Comparison of ENCODE assay signal across 27 mouse cellular contexts in genomic region chr10:24160349-24160748, GRCm38 (mm10). TPM values are rescaled to one million over a fixed set of nuclear protein-coding genes. Genes with fewer than 3 reads are reported as not detected.
DNase-seq lines count a peak whose midpoint lies in the region; ATAC-seq and TF ChIP-seq lines count a peak whose summit lies in the region.
"Had no signal": no experiment of that assay in that cellular context is flagged by ENCODE, and none has a peak within 500 bp of the region (broad histone marks: within the 10 kb centered on the region; RNA-seq: fewer than 3 reads in every experiment).

No protein-coding gene starts in this region.

- H3K9me3 ChIP-seq in kidney, embryonic 16.5 days (ENCODE audit: low read length) = peaks cover 5% of the 10 kb centered on the region; the same call in 1 of the 2 replicates
- H3K9me3 ChIP-seq: forebrain, embryonic 13.5 days; hindbrain, embryonic 10.5 days; midbrain, embryonic 13.5 days; neural tube, embryonic 13.5 days had no signal

- H3K4me2 ChIP-seq in kidney, embryonic 16.5 days (replicated peaks; ENCODE audit: low read depth, low read length) = no peak overlapping the region
- H3K4me2 ChIP-seq: forebrain, embryonic 13.5 days; midbrain, embryonic 13.5 days; neural tube, embryonic 13.5 days had no signal

- ATAC-seq in kidney, embryonic 16.5 days (ENCODE audit: low FRiP score, low TSS enrichment) = no peak
- peak; percentile 68 for ATAC-seq in megakaryocyte progenitor cell, adult 5-6 weeks (replicated peaks; ENCODE audit: poor library complexity)
- ATAC-seq: forebrain, embryonic 13.5 days; midbrain, embryonic 13.5 days had no signal

- intact Hi-C loops in left cerebral cortex, postnatal 25 days (cut with DNase I) = no loop called here

- no peak for DNase-seq in kidney, adult 2 months
- DNase-seq in spleen, postnatal 36 days (ENCODE audit: low spot score in 2 of 2) = peak; percentile 67 to 73
- DNase-seq in spleen, postnatal 14 days (ENCODE audit: low spot score in 2 of 2) = no peak
- no peak for DNase-seq in left cerebral cortex, postnatal 25 days (ENCODE audit: low spot score in 2 of 2)
- DNase-seq in gastrocnemius, adult 8-10 months (ENCODE audit: low spot score in 2 of 2) = no peak
- DNase-seq: cerebellum, adult 8-10 months; gastrocnemius, postnatal 14 days; kidney, adult 8-10 months; left cerebral cortex, postnatal 4 days; lung, adult 18-20 months; lung, postnatal 4 days; right cerebral cortex, postnatal 25 days; thymus, postnatal 25 days had no signal

- TF ChIP-seq CTCF in kidney, adult 2 months (conservative IDR thresholded peaks at IDR 0.05; ENCODE audit: insufficient read depth, insufficient read length, low read depth, low read length) = no peak

- H3K27me3 ChIP-seq in kidney, adult 2 months (replicated peaks; ENCODE audit: control insufficient read depth, insufficient read depth, low read length) = no peaks in the 10 kb centered on the region
- H3K27me3 ChIP-seq in kidney, embryonic 16.5 days (ENCODE audit: insufficient read depth, low read length) = no peaks in the 10 kb centered on the region
- H3K27me3 ChIP-seq: forebrain, embryonic 13.5 days; midbrain, embryonic 13.5 days; neural tube, embryonic 13.5 days had no signal

- H3K9ac ChIP-seq in kidney, embryonic 16.5 days (replicated peaks; ENCODE audit: low read length) = no peak overlapping the region
- H3K9ac ChIP-seq: forebrain, embryonic 13.5 days; midbrain, embryonic 13.5 days; neural tube, embryonic 13.5 days had no signal

- peak overlapping the region; percentile 67 for H3K27ac ChIP-seq in kidney, adult 2 months (ENCODE audit: insufficient read depth, low read depth, low read length)
- H3K27ac ChIP-seq in kidney, embryonic 16.5 days (ENCODE audit: low read length) = no peak overlapping the region
- H3K27ac ChIP-seq: forebrain, embryonic 13.5 days; hindbrain, embryonic 10.5 days; midbrain, embryonic 13.5 days; neural tube, embryonic 13.5 days had no signal

- H3K36me3 ChIP-seq in kidney, adult 2 months (ENCODE audit: control insufficient read depth, insufficient read depth, low read length) = peaks cover 3% of the 10 kb centered on the region; the same call in 1 of the 2 replicates
- H3K36me3 ChIP-seq in kidney, embryonic 16.5 days (ENCODE audit: insufficient read depth, low read length) = peaks cover 36% of the 10 kb centered on the region

- H3K4me3 ChIP-seq in kidney, adult 2 months (ENCODE audit: insufficient read depth, low read depth, low read length) = no peak overlapping the region
- no peak overlapping the region for H3K4me3 ChIP-seq in kidney, embryonic 16.5 days (ENCODE audit: low read length)
- H3K4me3 ChIP-seq: forebrain, embryonic 13.5 days; hindbrain, embryonic 10.5 days; midbrain, embryonic 13.5 days; neural tube, embryonic 13.5 days had no signal

- TF ChIP-seq POLR2A in kidney, adult 2 months (IDR thresholded peaks at IDR 0.05; ENCODE audit: low read depth, low read length) = no peak

- H3K4me1 ChIP-seq in kidney, adult 2 months (ENCODE audit: control insufficient read depth, insufficient read depth, low read length) = peaks cover 41% of the 10 kb centered on the region
- peaks cover 24% of the 10 kb centered on the region for H3K4me1 ChIP-seq in kidney, embryonic 16.5 days (ENCODE audit: insufficient read depth, low read length)

- WGBS in kidney, adult 2 months = 71% methylated on average over 7 of the region's 7 CpGs
- WGBS in kidney, embryonic 16.5 days = 82% methylated on average over 7 of the region's 7 CpGs

RNA-seq across cellular contexts. Expression of gene Stx7, which starts 11.2 kb away (rescaled TPM):
- polyA plus RNA-seq in kidney, adult 2 months (2012; rRNA removed) = 168 and 197 TPM in 2 replicates
- polyA plus RNA-seq in kidney, embryonic 16.5 days (2015; fragmentation: Nextera tagmentation; extraction: Ambion mirVana) = 127 and 146 TPM in 2 replicates
- total RNA-seq in megakaryocyte progenitor cell, adult 5-6 weeks (2015) = 53.4 and 64.1 TPM in 2 replicates
- 47.2 and 55.5 TPM in 2 replicates for total RNA-seq in megakaryocyte progenitor cell, adult 5-6 weeks (2017)
- total RNA-seq in left cerebral cortex, postnatal 25 days (2021) = 100 to 1,000 TPM; 128 to 129 TPM
- 10 to 100 TPM; 22.1 to 28.8 (median 24.4) TPM for total RNA-seq in gastrocnemius, adult 8-10 months (2022)

RNA-seq across cellular contexts. Expression of gene Taar9, which starts 51.0 kb away (rescaled TPM):
- not detected in 2 replicates for polyA plus RNA-seq in kidney, adult 2 months (2012; rRNA removed)
- polyA plus RNA-seq in kidney, embryonic 16.5 days (2015; fragmentation: Nextera tagmentation; extraction: Ambion mirVana) = not detected in 2 replicates
- not detected in 2 replicates for total RNA-seq in megakaryocyte progenitor cell, adult 5-6 weeks (2015)
- total RNA-seq in megakaryocyte progenitor cell, adult 5-6 weeks (2017) = not detected in 2 replicates
- not detected for total RNA-seq in left cerebral cortex, postnatal 25 days (2021)
- not detected for total RNA-seq in gastrocnemius, adult 8-10 months (2022)
- total RNA-seq: adrenal gland, postnatal 4 days; gastrocnemius, postnatal 14 days; heart, adult 8-10 months; layer of hippocampus, postnatal 25 days; left cerebral cortex, postnatal 4 days; liver, adult 2 months had no signal
- polyA plus RNA-seq: cortical plate, adult 2 months; embryonic facial prominence, embryonic 11.5 days; forebrain, embryonic 13.5 days; frontal cortex, adult 2 months; heart, embryonic 16.5 days; hindbrain, embryonic 10.5 days; liver, adult 2 months; midbrain, embryonic 13.5 days; neural tube, embryonic 13.5 days had no signal

RNA-seq across cellular contexts. Expression of gene Taar8c, which starts 58.6 kb away (rescaled TPM):
- polyA plus RNA-seq in kidney, adult 2 months (2012; rRNA removed) = not detected in 2 replicates
- polyA plus RNA-seq in kidney, embryonic 16.5 days (2015; fragmentation: Nextera tagmentation; extraction: Ambion mirVana) = not detected in 2 replicates
- not detected in 2 replicates for total RNA-seq in megakaryocyte progenitor cell, adult 5-6 weeks (2015)
- total RNA-seq in megakaryocyte progenitor cell, adult 5-6 weeks (2017) = not detected in 2 replicates
- total RNA-seq in left cerebral cortex, postnatal 25 days (2021) = not detected
- not detected for total RNA-seq in gastrocnemius, adult 8-10 months (2022)
- total RNA-seq: adrenal gland, postnatal 4 days; gastrocnemius, postnatal 14 days; heart, adult 8-10 months; layer of hippocampus, postnatal 25 days; left cerebral cortex, postnatal 4 days; liver, adult 2 months had no signal
- polyA plus RNA-seq: cortical plate, adult 2 months; embryonic facial prominence, embryonic 11.5 days; forebrain, embryonic 13.5 days; frontal cortex, adult 2 months; heart, embryonic 16.5 days; hindbrain, embryonic 10.5 days; liver, adult 2 months; midbrain, embryonic 13.5 days; neural tube, embryonic 13.5 days had no signal

Comparison
In these comparisons a context has a peak if more than half of its experiments do, and no peak if none do; other contexts are left out.
1. DNase-seq: peak in spleen, postnatal 36 days (2 of 2); none in kidney, adult 2 months (single experiment), spleen, postnatal 14 days (0 of 2), left cerebral cortex, postnatal 25 days (0 of 2) and gastrocnemius, adult 8-10 months (0 of 2).